Mouse (Mus musculus): ENCODE results near the gene Xiap.

GRCm38 (mm10) chrX:42039481-42039880 is 20.0 kb upstream of the Xiap start:
- TF ChIP-seq GATA1 (IDR thresholded peaks at IDR 0.05; ENCODE audit: borderline replicate concordance, low read length) (no peak), FLI1 (IDR thresholded peaks at IDR 0.05; ENCODE audit: low read length) (no peak)
